Mouse (Mus musculus) gastrocnemius, adult 2 months (tissue): ENCODE results near the gene Pfn1. TPM values are rescaled to one million over a fixed set of nuclear protein-coding genes. Genes with fewer than 3 reads are reported as not detected.

Experiments used
- DNase-seq: peaks from one replicate; pipeline ENCODE4 v3.0.0; 2022
- H3K27ac ChIP-seq: fragments of 200-600 bp; 2 replicates; pipeline ENCODE4 v1.8.1; 2022; ENCODE audit warnings: mild to moderate bottlenecking
- H3K4me3 ChIP-seq: fragments of 200-600 bp; 2 replicates; pipeline ENCODE4 v1.8.1; 2022; ENCODE audit warnings: mild to moderate bottlenecking, moderate library complexity
- CTCF ChIP-seq: fragments of 200-600 bp; IDR thresholded peaks from 2 replicates; pipeline ENCODE4 v1.8.1; 2022; ENCODE audit warnings: antibody characterized with exemption, mild to moderate bottlenecking, moderate library complexity
- intact Hi-C: fragments of 180-260 bp; cut with DNase I; formaldehyde crosslinking; loops from one replicate; pipeline ENCODE4 v1.15.1; 2025
- total RNA-seq, 2 experiments: library from RNA; stranded (reverse); gene quantifications; 2 replicates each; pipeline ENCODE4 v1.2.3; 2021

The Pfn1 gene
- total RNA-seq, 2 experiments from 2014 or later, result 252 to 257 TPM

DNA sequence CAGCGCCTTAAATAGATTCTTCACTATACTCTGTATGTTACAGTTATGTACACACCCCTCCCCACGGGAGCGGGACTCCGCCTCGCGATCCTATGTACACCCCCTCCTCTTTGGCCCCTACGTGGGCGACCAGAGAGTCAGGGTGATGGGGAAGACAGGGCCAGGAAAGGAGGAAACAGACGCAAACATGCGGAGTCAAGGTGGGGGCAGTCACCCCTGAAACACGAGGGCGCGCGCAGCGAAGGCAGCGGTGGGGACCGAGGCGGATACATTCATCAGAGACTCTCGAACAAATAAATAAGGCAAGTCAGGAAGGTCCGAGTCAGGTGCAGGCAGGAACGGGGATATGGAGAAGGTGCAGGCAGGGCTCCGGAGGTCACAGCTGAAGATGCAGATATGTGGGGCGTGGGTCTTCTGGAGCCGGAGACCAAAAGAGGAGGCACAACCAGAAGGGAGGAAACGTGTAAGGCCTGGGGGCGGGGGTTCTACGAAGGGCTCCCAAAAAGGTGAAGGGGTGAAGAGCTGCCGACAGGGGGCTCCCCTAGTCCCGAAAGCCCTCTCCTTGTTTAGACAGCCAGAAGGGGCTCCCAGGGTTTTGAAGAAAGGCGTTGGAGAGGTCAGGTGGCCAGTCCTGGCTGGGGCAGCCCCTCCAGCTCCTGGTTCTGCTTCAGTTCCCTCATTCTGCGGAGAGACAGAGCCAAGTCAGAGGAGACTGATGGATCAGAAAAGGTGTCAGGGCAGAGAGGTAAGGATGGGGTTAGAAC is 15.3 kb upstream of the Pfn1 start:
- intact Hi-C loops, result loop anchor here (2.0 kb wide), 1 partner anchor 15 kb away; the partner anchor contains the start of gene Pfn1

DNA sequence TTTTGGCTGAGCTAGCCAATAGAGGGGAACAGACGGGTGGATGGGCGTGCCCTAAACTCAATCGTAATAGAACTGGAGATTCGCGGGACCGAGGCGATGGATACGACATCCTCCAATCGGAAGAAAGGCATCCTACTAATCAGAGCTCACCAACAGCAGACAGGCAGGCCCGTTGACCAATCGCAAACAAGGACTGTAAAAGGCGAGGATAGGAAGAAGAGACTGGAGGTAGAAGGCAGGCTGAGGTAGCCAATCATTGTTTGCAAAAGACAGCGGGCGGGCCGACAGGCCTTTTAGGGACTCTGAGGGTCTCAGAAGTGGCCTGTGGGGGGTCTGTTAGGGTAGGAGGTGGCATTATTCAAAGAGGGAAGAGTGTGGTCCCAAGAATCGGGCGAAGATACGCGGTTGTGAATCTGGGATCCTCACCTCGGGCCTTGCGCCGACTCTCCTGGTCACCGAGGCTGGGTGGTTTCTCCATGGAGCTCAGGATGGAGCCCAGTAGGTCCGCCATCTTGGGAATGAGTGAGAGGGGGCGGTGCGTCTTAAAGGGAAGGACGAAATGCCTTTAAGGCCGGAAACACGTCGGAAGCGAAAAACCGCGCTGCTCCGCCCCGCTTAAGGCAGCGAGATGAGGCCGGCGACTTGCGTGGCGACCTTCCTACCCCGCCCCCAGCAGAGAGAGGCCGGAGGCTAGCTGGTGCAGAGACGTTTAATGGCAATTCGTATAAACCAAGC is 14.5 kb upstream of the Pfn1 start, which contains the start of gene Spag7:
Spag7 (minus strand) TSS at position 646 of the 735 bp plus-strand sequence.
- intact Hi-C loops, result loop anchor here (2.0 kb wide), 1 partner anchor 14 kb away; the partner anchor contains the start of gene Pfn1
- no peak for TF ChIP-seq CTCF
- DNase-seq, result peak; percentile 97
- Histone ChIP-seq H3K27ac (peak within 1 kb of the TSS; percentile 99), H3K4me3 (peak within 1 kb of the TSS; percentile 75)

More for the DNA sequence above, 15.3 kb upstream of the Pfn1 start:
- TF ChIP-seq CTCF, result peak; percentile 73
- H3K4me3 ChIP-seq, result peak overlapping the region; percentile 75
- peak; percentile 77 for DNase-seq
- H3K27ac ChIP-seq, result peak overlapping the region; percentile 99

GRCm38 (mm10) chr11:70668335-70668770 is 13.9 kb upstream of the Pfn1 start:
- no peak for TF ChIP-seq CTCF
- peak; percentile 90 for DNase-seq
- Histone ChIP-seq H3K27ac (peak overlapping the region; percentile 99), H3K4me3 (peak overlapping the region; percentile 75)
- intact Hi-C loops, result loop anchor here (2.0 kb wide), 1 partner anchor 14 kb away; the partner anchor contains the start of gene Pfn1

DNA sequence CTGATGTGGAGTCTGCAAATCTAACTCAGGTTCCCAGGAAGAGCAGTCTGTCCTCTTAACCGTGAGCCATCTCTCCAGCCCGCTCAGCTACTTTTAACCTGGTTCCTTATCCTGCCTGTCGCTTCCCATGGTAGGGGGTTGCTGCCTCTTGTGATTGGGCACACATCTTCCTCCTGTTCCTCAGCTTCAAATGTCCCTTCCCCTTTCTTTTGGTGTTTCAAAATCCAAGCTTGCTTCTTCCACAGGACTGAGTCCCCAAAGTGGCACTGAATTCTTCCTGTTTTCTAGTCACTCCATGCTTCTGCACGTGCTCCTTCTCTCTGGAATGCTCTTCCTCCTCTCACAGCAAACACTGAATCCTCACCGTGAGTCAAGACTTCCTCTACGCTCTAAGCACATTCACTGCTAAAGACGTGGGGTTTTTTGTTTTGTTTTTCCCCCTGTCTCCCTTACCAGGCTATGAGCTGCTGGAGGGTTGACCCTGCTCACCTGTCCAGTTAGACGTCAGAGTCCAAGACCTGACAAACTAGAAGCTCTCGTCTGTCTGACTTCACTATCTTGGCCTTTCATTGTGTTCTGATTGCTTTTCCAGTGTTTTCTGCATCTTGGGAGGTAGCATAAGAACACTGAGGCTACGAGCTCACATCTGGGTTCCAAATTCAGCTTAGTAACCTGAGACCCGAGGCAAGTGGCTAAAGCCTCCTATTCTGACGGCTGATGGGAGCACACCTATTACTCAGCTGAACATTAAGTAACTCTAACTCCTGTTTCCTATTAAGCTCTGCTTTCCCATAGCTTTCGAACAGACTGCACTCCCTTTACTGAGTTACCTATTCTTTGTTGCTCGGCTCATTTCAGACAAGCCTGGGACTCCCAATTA is 13.1 kb upstream of the Pfn1 start:
- intact Hi-C loops, result loop anchor here (2.0 kb wide), 1 partner anchor 13 kb away; the partner anchor contains the start of gene Pfn1
- no peak for TF ChIP-seq CTCF
- DNase-seq, result peak; percentile 12
- Histone ChIP-seq H3K4me3 (peak overlapping the region; percentile 75), H3K27ac (peak overlapping the region; percentile 99)

- peak overlapping the region; percentile 2 for H3K4me3 ChIP-seq
- DNase-seq, result peak; percentile 41
- intact Hi-C loops, result no loop called here
- no peak for TF ChIP-seq CTCF
- peak overlapping the region; percentile 99 for H3K27ac ChIP-seq
Observed at GRCm38 (mm10) chr11:70666687-70667086, 12.2 kb upstream of the Pfn1 start.

DNA sequence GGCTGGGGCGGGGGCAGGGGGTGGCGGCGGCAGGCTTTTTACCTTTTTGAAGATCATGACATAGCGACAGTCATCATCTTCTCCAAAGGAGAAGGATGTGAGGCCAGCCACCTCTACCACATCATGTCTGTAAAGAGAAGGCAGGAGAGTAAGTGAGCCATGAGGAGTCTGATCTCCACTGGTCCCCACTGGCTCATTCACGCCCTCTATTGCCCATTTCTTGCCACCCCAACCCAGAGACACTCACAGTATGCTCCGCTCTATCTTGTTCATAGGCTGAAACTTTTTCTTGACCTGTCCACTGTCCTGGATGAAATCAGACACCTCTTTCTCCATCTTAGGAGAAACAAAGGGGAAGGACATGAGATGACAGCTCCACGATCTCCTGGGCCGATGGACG is 10.3 kb upstream of the Pfn1 start:
- Histone ChIP-seq H3K27ac (peak overlapping the region; percentile 28; the same call in 1 of the 2 replicates), H3K4me3 (no peak overlapping the region)
- TF ChIP-seq CTCF, result peak; percentile 16; the same call in 1 of the 2 replicates
- intact Hi-C loops, result no loop called here
- no peak for DNase-seq

GRCm38 (mm10) chr11:70663957-70664356 is 9.5 kb upstream of the Pfn1 start:
- TF ChIP-seq CTCF, result no peak
- DNase-seq, result peak; percentile 83
- Histone ChIP-seq H3K27ac (peak overlapping the region; percentile 70), H3K4me3 (no peak overlapping the region)
- intact Hi-C loops, result no loop called here

GRCm38 (mm10) chr11:70663101-70663500 is 8.7 kb upstream of the Pfn1 start:
- H3K27ac ChIP-seq, result peak overlapping the region; percentile 92
- intact Hi-C loops, result no loop called here
- H3K4me3 ChIP-seq, result 0 out of 2 replicates have a peak overlapping the region, but pooled peaks have one; percentile 1
- peak; percentile 55 for DNase-seq
- no peak for TF ChIP-seq CTCF

- intact Hi-C loops, result no loop called here
- H3K27ac ChIP-seq, result peak overlapping the region; percentile 92
- peak overlapping the region; percentile 94 for H3K4me3 ChIP-seq
- no peak for DNase-seq
- no peak for TF ChIP-seq CTCF
Observed at GRCm38 (mm10) chr11:70660571-70660970, 6.1 kb upstream of the Pfn1 start.

DNA sequence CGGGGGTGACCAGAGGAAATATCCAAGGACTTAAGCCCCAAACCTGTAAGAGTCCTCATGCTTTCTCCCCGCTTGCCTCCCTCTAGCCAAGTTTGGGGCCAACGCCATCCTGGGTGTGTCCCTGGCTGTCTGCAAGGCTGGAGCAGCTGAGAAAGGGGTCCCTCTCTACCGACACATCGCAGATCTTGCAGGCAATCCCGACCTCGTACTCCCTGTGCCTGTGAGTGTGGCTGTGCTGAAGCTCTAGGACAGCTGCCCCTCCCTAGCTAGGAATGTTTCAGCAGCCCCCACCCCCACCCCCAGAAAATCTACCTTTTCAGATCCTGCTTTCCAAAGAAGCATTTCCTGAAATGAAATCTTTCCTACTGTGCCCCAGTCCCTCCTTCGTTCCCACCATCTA is 4.5 kb upstream of the Pfn1 start:
- DNase-seq, result peak; percentile 60
- TF ChIP-seq CTCF, result no peak
- Histone ChIP-seq H3K27ac (peak overlapping the region; percentile 92), H3K4me3 (peak overlapping the region; percentile 94)
- intact Hi-C loops, result no loop called here

DNA sequence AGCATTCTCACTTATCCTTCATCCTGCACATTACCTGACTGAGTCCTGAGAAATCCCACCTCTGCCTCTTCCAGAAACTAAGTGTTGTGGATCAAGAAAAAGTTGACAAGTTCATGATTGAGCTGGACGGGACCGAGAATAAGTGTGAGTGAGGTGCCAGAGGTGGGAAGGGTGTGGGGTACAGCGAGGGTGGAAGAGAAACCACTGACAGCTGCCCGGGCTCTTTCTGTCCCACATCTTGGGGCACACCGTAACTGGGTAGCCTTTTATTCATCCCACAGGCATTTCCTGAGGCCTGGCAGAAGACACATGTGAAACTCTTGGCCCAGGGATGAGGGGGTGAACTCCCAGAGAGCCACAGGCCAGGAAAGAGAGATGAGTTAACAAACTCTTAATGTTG is 4.1 kb upstream of the Pfn1 start:
- DNase-seq, result no peak
- TF ChIP-seq CTCF, result no peak
- intact Hi-C loops, result no loop called here
- Histone ChIP-seq H3K4me3 (peak overlapping the region; percentile 94), H3K27ac (peak overlapping the region; percentile 92)

GRCm38 (mm10) chr11:70657991-70658390 is 3.5 kb upstream of the Pfn1 start:
- intact Hi-C loops, result no loop called here
- no peak for TF ChIP-seq CTCF
- peak overlapping the region; percentile 92 for H3K27ac ChIP-seq

More at GRCm38 (mm10) chr11:70657991-70658390, 3.5 kb upstream of the Pfn1 start:
- DNase-seq, result peak; percentile 32
- peak overlapping the region; percentile 94 for H3K4me3 ChIP-seq
